Mouse (Mus musculus) neural tube, embryonic 12.5 days (tissue): ENCODE measurements around the gene Slc8a1. TPM values are rescaled to one million over a fixed set of nuclear protein-coding genes. Genes with fewer than 3 reads are reported as not detected.

Experiments
- ATAC-seq: fragments of 200-750 bp; cut with Nextera tagmentation; 2 replicates; pipeline ENCODE4 v1.8.0; 2017; ENCODE audit warnings: low read depth, mild to moderate bottlenecking, moderate TSS enrichment, moderate library complexity; ENCODE audit not compliant: low FRiP score
- H3K27ac ChIP-seq: fragments of 300-500 bp; sonication (generic); 2 replicates; pipeline ENCODE4 v1.5.1; 2016
- H3K27me3 ChIP-seq: fragments of 300-500 bp; sonication (generic); replicated peaks from 2 replicates; pipeline ENCODE4 v1.6.1; 2016; ENCODE audit warnings: mild to moderate bottlenecking
- H3K36me3 ChIP-seq: fragments of 300-500 bp; sonication (generic); 2 replicates; pipeline ENCODE4 v1.6.1; 2016; ENCODE audit warnings: mild to moderate bottlenecking
- H3K4me1 ChIP-seq: fragments of 300-500 bp; sonication (generic); 2 replicates; pipeline ENCODE4 v1.6.1; 2016
- H3K4me2 ChIP-seq: fragments of 300-500 bp; sonication (generic); replicated peaks from 2 replicates; pipeline ENCODE4 v1.6.1; 2016; ENCODE audit warnings: mild to moderate bottlenecking
- H3K4me3 ChIP-seq: fragments of 300-500 bp; sonication (generic); 2 replicates; pipeline ENCODE4 v1.5.1; 2016
- H3K9ac ChIP-seq: fragments of 300-500 bp; sonication (generic); 2 replicates; pipeline ENCODE4 v1.6.1; 2016; ENCODE audit warnings: mild to moderate bottlenecking
- H3K9me3 ChIP-seq: fragments of 300-500 bp; sonication (generic); 2 replicates; pipeline ENCODE4 v1.6.1; 2016; ENCODE audit warnings: mild to moderate bottlenecking
- WGBS: fragments of 180-500 bp; shearing (Covaris S2); methylation state at CpG from one replicate; pipeline ENCODE4 v1.1.7; 2016; 5-methylcytosine and 5-hydroxymethylcytosine counted together
- polyA plus RNA-seq: library from polyadenylated mRNA; unstranded; fragments of >200 nt; fragmentation: Nextera tagmentation; extraction: Ambion mirVana; gene quantifications from 2 replicates; pipeline ENCODE4 v1.2.1, GENCODE M21; 2016

The Slc8a1 gene
- polyA plus RNA-seq, 1 experiment from 2014 or later, result 8.6 TPM

DNA sequence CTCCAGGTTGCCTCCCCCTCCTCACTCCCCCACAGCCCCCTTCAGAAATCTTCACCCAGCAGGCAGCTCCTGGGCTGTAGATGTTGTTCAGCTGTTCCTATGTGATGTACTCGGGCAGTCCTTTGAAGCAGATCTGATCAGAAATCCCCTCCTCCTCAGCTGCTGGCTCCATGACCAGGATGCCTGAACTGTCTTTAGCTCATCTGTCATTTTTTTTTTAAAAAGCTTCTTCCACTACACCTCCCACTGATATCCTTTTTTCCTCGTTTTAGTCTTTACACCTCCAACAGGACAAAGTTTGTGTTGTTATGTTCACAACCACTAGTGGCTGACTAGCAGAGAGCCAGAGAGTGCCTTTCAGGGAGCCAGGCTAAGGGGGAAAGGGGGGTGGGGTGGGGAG lies 69.7 kb downstream of the Slc8a1 start:
- H3K27ac ChIP-seq, result no peak overlapping the region
- H3K9me3 ChIP-seq, result no peaks in the 10 kb centered on the region
- ATAC-seq, result no peak
- H3K27me3 ChIP-seq, result peaks cover 24% of the 10 kb centered on the region
- peaks cover 28% of the 10 kb centered on the region for H3K4me1 ChIP-seq
- no peaks in the 10 kb centered on the region for H3K36me3 ChIP-seq
- peak overlapping the region; percentile 89 for H3K4me2 ChIP-seq
- H3K9ac ChIP-seq, result peak overlapping the region; percentile 82
- WGBS, result 4% methylated on average over 2 of the region's 2 CpGs
- H3K4me3 ChIP-seq, result peak overlapping the region; percentile 65

DNA sequence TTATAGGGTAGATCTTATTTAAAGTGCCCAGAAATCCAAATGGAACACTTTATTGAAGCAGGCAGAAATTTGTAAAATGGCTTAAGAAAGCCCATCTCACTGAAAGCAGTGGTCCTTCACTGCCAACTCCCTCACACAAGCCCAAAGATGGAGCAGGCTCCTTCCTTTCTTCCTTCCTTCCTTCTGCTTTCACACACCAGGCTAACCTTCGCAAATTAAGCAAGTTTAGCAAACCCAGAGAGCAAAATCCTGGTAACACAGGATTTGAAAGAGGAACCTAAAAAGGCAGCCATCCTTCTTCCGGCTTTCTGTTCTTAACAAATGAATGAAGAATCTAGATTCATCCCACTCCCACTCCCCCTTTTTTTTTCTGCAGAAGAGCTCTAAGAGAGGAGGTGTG lies 70.2 kb downstream of the Slc8a1 start:
- no peak for ATAC-seq
- H3K27ac ChIP-seq, result no peak overlapping the region
- no peaks in the 10 kb centered on the region for H3K9me3 ChIP-seq
- H3K4me2 ChIP-seq, result peak overlapping the region; percentile 89
- no peaks in the 10 kb centered on the region for H3K36me3 ChIP-seq
- H3K4me1 ChIP-seq, result peaks cover 28% of the 10 kb centered on the region
- WGBS, result 78% methylated on average over 2 of the region's 2 CpGs
- H3K4me3 ChIP-seq, result 0 out of 2 replicates have a peak overlapping the region, but pooled peaks have one; percentile 5
- H3K9ac ChIP-seq, result peak overlapping the region; percentile 38; the same call in 1 of the 2 replicates
- H3K27me3 ChIP-seq, result peaks cover 24% of the 10 kb centered on the region

DNA sequence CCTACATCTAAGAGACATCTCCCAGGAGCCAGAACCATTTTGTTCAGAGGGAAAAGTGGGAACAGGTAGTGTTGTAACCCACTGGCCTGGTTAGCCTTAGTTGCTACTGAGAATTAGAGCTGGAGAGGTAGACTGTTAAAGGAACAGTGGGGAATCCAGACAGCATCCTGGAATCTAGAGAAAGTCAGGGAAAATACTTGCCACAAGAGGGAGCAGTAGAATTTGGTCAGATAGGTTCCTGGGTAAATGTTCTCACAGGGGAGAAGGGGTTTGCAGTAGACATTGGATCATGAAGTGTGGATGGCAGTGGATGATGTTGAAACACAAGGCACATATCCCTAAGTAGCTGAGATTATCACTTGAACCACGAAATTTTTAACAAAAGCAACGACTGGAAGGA lies 71.6 kb downstream of the Slc8a1 start:
- Histone ChIP-seq H3K4me2 (peak overlapping the region; percentile 25; the same call in 1 of the 2 replicates), H3K9me3 (no peaks in the 10 kb centered on the region), H3K27me3 (peaks cover 13% of the 10 kb centered on the region), H3K36me3 (no peaks in the 10 kb centered on the region), H3K4me3 (no peak overlapping the region), H3K9ac (no peak overlapping the region), H3K4me1 (peaks cover 25% of the 10 kb centered on the region), H3K27ac (no peak overlapping the region)
- 47% methylated on average over 2 of the region's 2 CpGs for WGBS
- ATAC-seq, result no peak

DNA sequence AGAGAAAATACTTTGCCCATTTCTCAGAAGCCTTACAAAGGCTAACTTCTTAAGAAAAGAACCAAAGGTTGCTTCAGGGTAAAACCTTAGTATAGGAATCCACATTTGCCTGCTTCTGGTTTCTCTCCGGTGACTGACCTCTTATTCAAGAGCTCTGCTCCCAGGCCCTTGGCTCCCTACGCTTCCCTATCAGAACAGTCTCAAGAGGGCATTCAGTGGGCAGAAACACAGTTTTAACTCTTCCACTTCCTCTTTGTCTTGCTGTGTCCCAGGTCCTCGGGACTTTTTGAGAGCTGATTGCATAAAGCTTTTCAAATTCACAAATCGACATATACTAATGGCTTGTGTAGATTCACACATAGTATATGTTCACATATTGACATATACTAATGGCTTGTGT lies 73.3 kb downstream of the Slc8a1 start:
- Histone ChIP-seq H3K4me3 (no peak overlapping the region), H3K9me3 (no peaks in the 10 kb centered on the region), H3K4me1 (peaks cover 16% of the 10 kb centered on the region), H3K36me3 (no peaks in the 10 kb centered on the region), H3K9ac (no peak overlapping the region), H3K27me3 (0 out of 2 replicates have a peak, but pooled peaks cover 3% of the 10 kb centered on the region), H3K27ac (no peak overlapping the region), H3K4me2 (no peak overlapping the region)
- 89% methylated on average over 4 of the region's 4 CpGs for WGBS
- ATAC-seq, result no peak

GRCm38 (mm10) chr17:81657828-81658227 lies 80.3 kb downstream of the Slc8a1 start:
- no peaks in the 10 kb centered on the region for H3K27me3 ChIP-seq
- no peaks in the 10 kb centered on the region for H3K9me3 ChIP-seq
- H3K9ac ChIP-seq, result no peak overlapping the region
- H3K27ac ChIP-seq, result no peak overlapping the region
- H3K4me1 ChIP-seq, result no peaks in the 10 kb centered on the region
- no peak for ATAC-seq
- WGBS, result 90% methylated on average over 1 of the region's 1 CpGs
- no peaks in the 10 kb centered on the region for H3K36me3 ChIP-seq
- no peak overlapping the region for H3K4me3 ChIP-seq
- H3K4me2 ChIP-seq, result no peak overlapping the region

DNA sequence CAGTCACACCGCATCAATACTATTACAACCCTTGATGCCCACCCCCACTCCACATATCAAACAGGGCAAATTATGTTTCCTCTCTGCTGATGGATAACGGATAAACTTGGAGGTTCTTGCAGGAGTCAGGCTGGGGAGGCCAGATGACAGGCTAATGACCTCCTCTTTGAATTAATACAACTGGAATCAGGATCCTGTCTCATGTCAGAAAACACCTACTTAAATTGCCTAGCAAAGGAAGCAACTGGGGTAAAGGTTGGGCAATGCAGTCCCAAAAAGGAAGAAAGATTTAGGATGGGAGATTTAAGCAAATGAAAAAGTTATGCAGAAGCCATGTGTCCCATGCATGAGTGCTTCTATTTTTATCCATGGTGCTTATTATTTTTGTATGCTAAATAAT lies 83.6 kb downstream of the Slc8a1 start:
- H3K4me2 ChIP-seq, result no peak overlapping the region
- H3K4me1 ChIP-seq, result no peaks in the 10 kb centered on the region
- H3K36me3 ChIP-seq, result no peaks in the 10 kb centered on the region
- no peak overlapping the region for H3K4me3 ChIP-seq
- H3K9me3 ChIP-seq, result no peaks in the 10 kb centered on the region
- no peak overlapping the region for H3K27ac ChIP-seq
- ATAC-seq, result no peak
- no peaks in the 10 kb centered on the region for H3K27me3 ChIP-seq
- no peak overlapping the region for H3K9ac ChIP-seq
- 92% methylated on average over 2 of the region's 2 CpGs for WGBS

GRCm38 (mm10) chr17:81652958-81653357 lies 85.2 kb downstream of the Slc8a1 start:
- Histone ChIP-seq H3K36me3 (peaks cover 7% of the 10 kb centered on the region), H3K27ac (no peak overlapping the region), H3K27me3 (no peaks in the 10 kb centered on the region), H3K4me2 (no peak overlapping the region), H3K9me3 (no peaks in the 10 kb centered on the region), H3K9ac (no peak overlapping the region), H3K4me3 (no peak overlapping the region), H3K4me1 (no peaks in the 10 kb centered on the region)
- ATAC-seq, result no peak
- 72% methylated on average over 1 of the region's 1 CpGs for WGBS

GRCm38 (mm10) chr17:81636822-81637221 lies 101.4 kb downstream of the Slc8a1 start:
- Histone ChIP-seq H3K4me3 (no peak overlapping the region), H3K9me3 (no peaks in the 10 kb centered on the region), H3K9ac (no peak overlapping the region), H3K4me2 (no peak overlapping the region), H3K36me3 (no peaks in the 10 kb centered on the region), H3K27me3 (no peaks in the 10 kb centered on the region), H3K4me1 (no peaks in the 10 kb centered on the region), H3K27ac (no peak overlapping the region)
- 88% methylated on average over 2 of the region's 2 CpGs for WGBS
- ATAC-seq, result no peak

- H3K27me3 ChIP-seq, result no peaks in the 10 kb centered on the region
- WGBS, result 91% methylated on average over 2 of the region's 2 CpGs
- no peak overlapping the region for H3K4me2 ChIP-seq
- H3K9ac ChIP-seq, result no peak overlapping the region
- H3K27ac ChIP-seq, result no peak overlapping the region
- H3K4me3 ChIP-seq, result no peak overlapping the region
- no peaks in the 10 kb centered on the region for H3K9me3 ChIP-seq
- no peaks in the 10 kb centered on the region for H3K4me1 ChIP-seq
- H3K36me3 ChIP-seq, result no peaks in the 10 kb centered on the region
- no peak for ATAC-seq
Observed at GRCm38 (mm10) chr17:81630471-81630870, 107.7 kb downstream of the Slc8a1 start.

DNA sequence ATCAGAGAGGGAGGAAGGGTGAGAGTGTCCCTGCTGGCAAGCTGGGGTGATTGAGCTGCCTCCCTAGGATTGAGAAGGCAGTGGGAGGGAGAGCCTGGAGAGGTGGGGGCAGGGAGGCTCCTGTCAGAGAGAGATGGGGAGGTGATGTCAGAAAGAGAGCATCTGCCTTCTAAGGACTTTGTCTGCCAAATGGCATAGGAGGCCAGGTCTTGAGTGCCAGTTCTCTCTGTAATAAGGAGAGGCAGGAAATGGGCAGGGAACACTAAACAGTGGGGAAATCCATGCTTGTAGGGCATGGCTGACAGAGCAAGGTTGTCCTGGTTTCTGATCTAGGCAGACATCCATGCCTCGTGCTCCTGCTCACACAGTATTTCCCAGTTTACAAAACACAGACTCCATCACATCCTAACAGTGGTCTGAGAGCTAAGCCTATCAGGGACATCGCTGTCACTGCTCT lies 117.0 kb downstream of the Slc8a1 start:
- Histone ChIP-seq H3K36me3 (no peaks in the 10 kb centered on the region), H3K27me3 (no peaks in the 10 kb centered on the region), H3K4me3 (no peak overlapping the region), H3K9me3 (no peaks in the 10 kb centered on the region), H3K27ac (no peak overlapping the region), H3K4me2 (no peak overlapping the region), H3K9ac (no peak overlapping the region), H3K4me1 (peaks cover 4% of the 10 kb centered on the region; the same call in 1 of the 2 replicates)
- 77% methylated on average over 2 of the region's 2 CpGs for WGBS
- ATAC-seq, result no peak

DNA sequence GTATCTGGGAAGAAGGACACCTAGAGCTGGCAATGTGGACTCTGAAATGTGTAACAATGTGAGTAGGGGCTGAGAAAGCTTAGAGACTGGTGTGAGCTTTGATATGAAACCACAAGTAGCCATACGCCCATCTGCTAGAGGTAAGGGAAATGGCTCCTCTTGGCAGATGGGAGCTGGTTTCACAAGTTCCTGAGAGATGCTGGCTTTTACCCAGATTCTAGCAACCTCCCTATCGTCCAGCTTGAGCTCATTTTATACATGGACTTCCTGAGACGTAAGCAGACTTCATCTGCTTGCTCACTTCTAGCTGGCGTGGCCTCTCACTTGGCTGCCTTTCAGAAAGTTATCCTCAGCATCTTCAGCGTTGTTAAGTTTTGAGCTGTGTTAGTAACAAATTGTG lies 119.7 kb downstream of the Slc8a1 start:
- WGBS, result 84% methylated on average over 5 of the region's 5 CpGs
- Histone ChIP-seq H3K27ac (no peak overlapping the region), H3K9ac (no peak overlapping the region), H3K4me1 (peaks cover 4% of the 10 kb centered on the region; the same call in 1 of the 2 replicates), H3K9me3 (no peaks in the 10 kb centered on the region), H3K4me2 (no peak overlapping the region), H3K27me3 (no peaks in the 10 kb centered on the region), H3K36me3 (no peaks in the 10 kb centered on the region), H3K4me3 (no peak overlapping the region)
- no peak for ATAC-seq

DNA sequence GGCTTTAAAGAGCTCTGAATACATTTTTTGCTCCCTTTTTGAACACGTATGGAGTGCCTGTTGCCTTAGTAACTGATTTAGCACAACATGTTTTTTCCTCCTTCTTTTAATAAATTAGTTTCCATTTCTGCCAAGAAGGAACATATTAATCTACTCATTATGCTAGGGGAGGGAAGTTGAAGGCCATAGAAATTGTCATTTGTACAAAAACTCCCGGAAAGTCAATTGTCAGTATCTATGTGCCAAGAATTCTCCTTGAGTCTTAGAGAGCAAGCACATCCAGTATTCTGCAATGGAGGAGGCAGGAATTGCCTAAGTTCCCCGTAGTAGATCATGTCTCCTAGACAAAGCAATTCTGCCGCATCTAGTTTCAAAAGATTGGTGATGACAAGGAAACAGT lies 121.9 kb downstream of the Slc8a1 start:
- WGBS, result 88% methylated on average over 4 of the region's 4 CpGs
- ATAC-seq, result no peak
- no peak overlapping the region for H3K9ac ChIP-seq
- no peak overlapping the region for H3K4me3 ChIP-seq
- H3K4me1 ChIP-seq, result peaks cover 4% of the 10 kb centered on the region; the same call in 1 of the 2 replicates
- no peak overlapping the region for H3K27ac ChIP-seq
- H3K27me3 ChIP-seq, result no peaks in the 10 kb centered on the region
- H3K4me2 ChIP-seq, result no peak overlapping the region
- H3K9me3 ChIP-seq, result no peaks in the 10 kb centered on the region
- no peaks in the 10 kb centered on the region for H3K36me3 ChIP-seq

DNA sequence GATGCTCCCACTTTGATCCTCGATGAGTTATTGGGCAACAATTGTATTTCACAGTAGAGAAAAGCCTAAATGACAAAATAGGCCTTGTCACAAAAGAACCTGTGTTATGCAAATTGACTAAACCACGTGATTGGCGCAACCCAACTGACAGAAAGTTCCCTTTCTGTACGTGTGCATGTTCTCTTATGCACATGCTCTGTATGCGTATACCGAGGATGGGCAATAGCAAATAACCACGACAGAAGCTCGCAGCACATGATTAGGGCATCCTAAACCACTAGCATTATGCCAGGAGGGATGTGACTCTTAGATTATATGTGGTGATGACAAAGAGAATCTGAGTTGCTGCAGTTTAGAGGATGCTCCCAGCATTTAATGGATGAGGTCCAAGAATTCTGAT lies 122.8 kb downstream of the Slc8a1 start:
- Histone ChIP-seq H3K4me2 (no peak overlapping the region), H3K27ac (no peak overlapping the region), H3K36me3 (no peaks in the 10 kb centered on the region), H3K9ac (no peak overlapping the region), H3K27me3 (no peaks in the 10 kb centered on the region), H3K9me3 (no peaks in the 10 kb centered on the region), H3K4me3 (no peak overlapping the region), H3K4me1 (no peaks in the 10 kb centered on the region)
- WGBS, result 83% methylated on average over 8 of the region's 8 CpGs
- ATAC-seq, result no peak
